Mouse (Mus musculus) liver, adult 2 months (tissue): ENCODE measurements around the gene Mis12.

Experiments
- CTCF ChIP-seq: fragments of 200-500 bp; IDR thresholded peaks from 2 replicates; pipeline ENCODE4 v1.5.1; 2011; ENCODE audit warnings: low read depth, low read length, control low read depth
- POLR2A ChIP-seq: fragments of 200-500 bp; IDR thresholded peaks from 2 replicates; pipeline ENCODE4 v1.6.1; 2011; ENCODE audit warnings: low read length, control low read depth; ENCODE audit not compliant: insufficient read depth; ENCODE audit errors: extremely low read depth

DNA sequence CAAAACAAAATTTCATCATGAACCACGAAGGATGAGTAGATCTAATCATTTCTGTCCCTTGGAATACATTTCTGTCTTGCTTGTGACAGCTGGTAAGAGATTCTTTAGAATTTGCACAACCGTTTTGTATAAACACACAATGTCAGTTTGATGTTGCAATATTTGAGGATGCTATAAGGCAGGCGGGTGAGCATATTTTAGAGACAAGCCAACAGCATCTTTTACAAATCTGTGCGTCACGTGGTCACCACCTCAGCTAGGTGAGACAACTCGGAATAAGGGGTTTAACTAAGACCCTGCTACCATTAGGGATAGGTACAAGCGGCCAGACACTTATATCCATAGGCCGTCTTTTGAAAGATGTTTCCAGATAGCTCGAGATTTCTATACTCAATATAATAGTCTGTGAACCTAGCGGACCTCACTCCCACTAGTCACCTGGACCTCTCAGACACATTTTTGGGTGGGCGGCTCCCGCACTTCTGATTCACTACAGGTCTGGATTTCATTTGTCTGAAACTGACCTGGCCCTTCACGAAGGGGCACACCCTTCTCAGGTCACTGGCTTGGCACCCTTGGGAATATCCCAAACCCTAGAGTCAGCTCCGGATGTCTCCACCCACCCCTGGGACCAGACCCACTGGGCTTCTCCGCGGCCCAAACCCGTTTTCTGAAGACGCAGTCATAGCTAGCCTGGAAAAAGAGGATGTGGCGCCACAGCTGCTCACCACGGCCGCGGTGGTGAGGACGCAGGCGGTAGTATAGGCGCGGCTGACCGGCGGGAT lies 803 bp upstream of the Mis12 start:
- TF ChIP-seq CTCF (no peak), POLR2A (no peak)
